Mouse (Mus musculus) neural tube, embryonic 14.5 days (tissue): ENCODE data around the gene Nlgn1. TPM values are rescaled to one million over a fixed set of nuclear protein-coding genes. Genes with fewer than 3 reads are reported as not detected.

ENCODE experiments used
- ATAC-seq: fragments of 200-750 bp; cut with Nextera tagmentation; 2 replicates; pipeline ENCODE4 v1.8.0; 2017; ENCODE audit warnings: low read depth, mild to moderate bottlenecking, moderate TSS enrichment, moderate library complexity
- H3K27ac ChIP-seq: fragments of 300-500 bp; sonication (generic); 2 replicates; pipeline ENCODE4 v1.5.1; 2014; ENCODE audit warnings: low read depth, mild to moderate bottlenecking, control low read depth, low read length, moderate library complexity, mixed read lengths
- H3K27me3 ChIP-seq: fragments of 300-500 bp; sonication (generic); 2 replicates; pipeline ENCODE4 v1.6.1; 2014; ENCODE audit warnings: low read length; ENCODE audit not compliant: control insufficient read depth, insufficient read depth
- H3K36me3 ChIP-seq: fragments of 300-500 bp; sonication (generic); 2 replicates; pipeline ENCODE4 v1.6.1; 2014; ENCODE audit warnings: low read length, mixed read lengths; ENCODE audit not compliant: control insufficient read depth, insufficient read depth
- H3K4me1 ChIP-seq: fragments of 300-500 bp; sonication (generic); 2 replicates; pipeline ENCODE4 v1.6.1; 2014; ENCODE audit warnings: low read length; ENCODE audit not compliant: control insufficient read depth, insufficient read depth
- H3K4me2 ChIP-seq: fragments of 300-500 bp; sonication (generic); 2 replicates; pipeline ENCODE4 v1.6.1; 2014; ENCODE audit warnings: mild to moderate bottlenecking, low read depth, low read length, control low read depth
- H3K4me3 ChIP-seq: fragments of 300-500 bp; sonication (generic); 2 replicates; pipeline ENCODE4 v1.5.1; 2014; ENCODE audit warnings: low read depth, low read length, control low read depth, mixed read lengths
- H3K9ac ChIP-seq: fragments of 300-500 bp; sonication (generic); replicated peaks from 2 replicates; pipeline ENCODE4 v1.6.1; 2014; ENCODE audit warnings: low read depth, mild to moderate bottlenecking, control low read depth, low read length, mixed read lengths
- H3K9me3 ChIP-seq: fragments of 300-500 bp; sonication (generic); 2 replicates; pipeline ENCODE4 v1.6.1; 2016; ENCODE audit warnings: low read length; ENCODE audit not compliant: control insufficient read depth
- WGBS: fragments of 180-500 bp; shearing (Covaris S2); extraction: QIAGEN DNeasy Blood & Tissue Kit; methylation state at CpG from one replicate; pipeline ENCODE4 v1.1.7; 2014; 5-methylcytosine and 5-hydroxymethylcytosine counted together
- polyA plus RNA-seq: library from polyadenylated mRNA; unstranded; fragments of >200 nt; fragmentation: Nextera tagmentation; extraction: Ambion mirVana; gene quantifications from 2 replicates; pipeline ENCODE4 v1.2.1, GENCODE M21; 2014

Nlgn1 gene
- polyA plus RNA-seq, 1 experiment from 2014 or later, result 39.3 TPM

- 78% methylated on average over 4 of the region's 4 CpGs for WGBS
- Histone ChIP-seq H3K9ac (no peak overlapping the region), H3K4me2 (no peak overlapping the region), H3K4me3 (no peak overlapping the region), H3K9me3 (no peaks in the 10 kb centered on the region), H3K27me3 (no peaks in the 10 kb centered on the region), H3K4me1 (no peaks in the 10 kb centered on the region), H3K36me3 (no peaks in the 10 kb centered on the region), H3K27ac (no peak overlapping the region)
- ATAC-seq, result no peak
Observed at GRCm38 (mm10) chr3:26050769-26051168, 281.5 kb downstream of the Nlgn1 start.

GRCm38 (mm10) chr3:26042966-26043365 lies 289.3 kb downstream of the Nlgn1 start:
- Histone ChIP-seq H3K4me2 (no peak overlapping the region), H3K27ac (no peak overlapping the region), H3K36me3 (no peaks in the 10 kb centered on the region), H3K4me3 (no peak overlapping the region), H3K4me1 (no peaks in the 10 kb centered on the region), H3K27me3 (no peaks in the 10 kb centered on the region), H3K9me3 (no peaks in the 10 kb centered on the region), H3K9ac (no peak overlapping the region)
- 73% methylated on average over 2 of the region's 2 CpGs for WGBS
- ATAC-seq, result no peak

GRCm38 (mm10) chr3:26039696-26040095 lies 292.6 kb downstream of the Nlgn1 start:
- no peaks in the 10 kb centered on the region for H3K4me1 ChIP-seq
- 73% methylated on average over 2 of the region's 2 CpGs for WGBS
- H3K27me3 ChIP-seq, result no peaks in the 10 kb centered on the region
- no peak for ATAC-seq
- no peaks in the 10 kb centered on the region for H3K36me3 ChIP-seq
- H3K27ac ChIP-seq, result no peak overlapping the region
- no peak overlapping the region for H3K9ac ChIP-seq
- no peak overlapping the region for H3K4me3 ChIP-seq
- no peaks in the 10 kb centered on the region for H3K9me3 ChIP-seq
- no peak overlapping the region for H3K4me2 ChIP-seq

GRCm38 (mm10) chr3:26026025-26026424 lies 306.2 kb downstream of the Nlgn1 start:
- Histone ChIP-seq H3K27me3 (no peaks in the 10 kb centered on the region), H3K4me1 (no peaks in the 10 kb centered on the region), H3K9me3 (no peaks in the 10 kb centered on the region), H3K4me3 (no peak overlapping the region), H3K27ac (no peak overlapping the region), H3K9ac (no peak overlapping the region), H3K36me3 (no peaks in the 10 kb centered on the region), H3K4me2 (no peak overlapping the region)
- ATAC-seq, result no peak
- 75% methylated on average over 2 of the region's 2 CpGs for WGBS

- Histone ChIP-seq H3K36me3 (no peaks in the 10 kb centered on the region), H3K27ac (no peak overlapping the region), H3K27me3 (no peaks in the 10 kb centered on the region), H3K9me3 (no peaks in the 10 kb centered on the region), H3K9ac (no peak overlapping the region), H3K4me3 (no peak overlapping the region), H3K4me2 (no peak overlapping the region), H3K4me1 (no peaks in the 10 kb centered on the region)
- 76% methylated on average over 5 of the region's 5 CpGs for WGBS
- no peak for ATAC-seq
Observed at GRCm38 (mm10) chr3:26023217-26023616, 309.0 kb downstream of the Nlgn1 start.

- Histone ChIP-seq H3K4me1 (no peaks in the 10 kb centered on the region), H3K9me3 (no peaks in the 10 kb centered on the region), H3K27me3 (no peaks in the 10 kb centered on the region), H3K4me3 (no peak overlapping the region), H3K4me2 (no peak overlapping the region), H3K9ac (no peak overlapping the region), H3K36me3 (no peaks in the 10 kb centered on the region), H3K27ac (no peak overlapping the region)
- ATAC-seq, result no peak
- 48% methylated on average over 6 of the region's 6 CpGs for WGBS
Observed at GRCm38 (mm10) chr3:26021632-26022184, 310.6 kb downstream of the Nlgn1 start.

GRCm38 (mm10) chr3:26011310-26012078 lies 320.8 kb downstream of the Nlgn1 start:
- Histone ChIP-seq H3K4me1 (0 out of 2 replicates have a peak, but pooled peaks cover 2% of the 10 kb centered on the region), H3K4me3 (no peak overlapping the region), H3K27ac (no peak overlapping the region), H3K9ac (no peak overlapping the region), H3K27me3 (no peaks in the 10 kb centered on the region), H3K4me2 (no peak overlapping the region), H3K9me3 (no peaks in the 10 kb centered on the region), H3K36me3 (no peaks in the 10 kb centered on the region)
- WGBS, result 50% methylated on average over 4 of the region's 4 CpGs
- no peak for ATAC-seq

DNA sequence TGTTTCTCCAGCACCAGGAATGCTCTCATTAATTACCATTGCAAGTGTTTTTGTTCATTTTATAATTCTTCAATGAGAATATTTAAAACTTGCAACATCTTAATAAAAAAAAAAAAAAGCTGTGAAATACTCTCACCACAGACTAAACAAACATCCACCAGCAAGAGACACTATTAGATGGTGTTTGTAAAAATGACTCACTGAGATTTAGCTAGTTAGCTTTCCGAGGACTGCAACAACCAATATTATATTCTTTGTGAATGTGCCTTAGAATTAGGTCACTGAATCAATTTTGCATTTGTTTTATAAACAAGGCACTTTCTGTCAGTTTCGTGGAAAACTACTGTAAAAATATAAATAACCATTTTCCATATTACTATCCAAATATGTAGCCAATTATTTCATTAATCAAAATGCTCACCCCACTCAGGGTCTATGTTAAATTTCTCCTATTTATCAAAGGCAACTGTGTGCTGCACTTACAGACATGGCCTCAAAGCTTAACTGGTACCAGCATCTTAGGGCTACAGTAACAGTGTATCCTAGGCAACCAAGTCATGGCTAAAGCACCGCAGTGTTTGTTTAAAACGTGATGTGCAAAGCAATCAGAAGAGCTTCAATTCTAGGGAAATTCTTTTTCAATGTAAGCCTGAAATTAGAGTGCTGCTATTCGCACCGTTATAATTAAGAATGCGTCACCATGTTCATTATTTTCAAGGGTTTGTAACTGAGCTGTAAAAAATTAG lies 329.2 kb downstream of the Nlgn1 start:
- Histone ChIP-seq H3K9me3 (no peaks in the 10 kb centered on the region), H3K27ac (no peak overlapping the region), H3K36me3 (no peaks in the 10 kb centered on the region), H3K4me3 (no peak overlapping the region), H3K4me2 (no peak overlapping the region), H3K27me3 (no peaks in the 10 kb centered on the region), H3K9ac (no peak overlapping the region), H3K4me1 (no peaks in the 10 kb centered on the region)
- peak; percentile 90; the same call in 1 of the 2 replicates for ATAC-seq
- 40% methylated on average over 7 of the region's 7 CpGs for WGBS

DNA sequence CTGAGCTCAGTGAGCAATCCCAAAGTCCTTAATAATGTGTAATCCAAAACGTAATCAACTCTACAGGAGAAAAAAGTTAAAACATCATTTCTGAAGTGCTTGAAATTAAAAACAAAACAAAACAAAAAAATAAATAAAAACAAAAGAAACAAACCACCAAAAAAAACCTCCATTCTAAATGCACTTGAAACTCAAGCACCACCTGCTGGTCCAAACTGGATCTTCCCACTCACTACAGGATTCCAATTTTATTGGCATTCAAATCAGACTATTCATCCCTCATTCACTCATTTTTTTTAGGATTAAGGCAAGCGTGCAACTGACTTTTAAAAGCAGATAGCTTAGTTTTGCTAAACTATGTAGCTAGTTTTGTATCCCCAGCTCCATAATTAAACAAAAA lies 329.9 kb downstream of the Nlgn1 start:
- WGBS, result 20% methylated on average over 2 of the region's 2 CpGs
- H3K27ac ChIP-seq, result no peak overlapping the region

More for the DNA sequence above, 329.9 kb downstream of the Nlgn1 start:
- H3K36me3 ChIP-seq, result no peaks in the 10 kb centered on the region
- ATAC-seq, result no peak
- no peaks in the 10 kb centered on the region for H3K4me1 ChIP-seq
- H3K9ac ChIP-seq, result no peak overlapping the region
- no peaks in the 10 kb centered on the region for H3K9me3 ChIP-seq
- H3K4me3 ChIP-seq, result no peak overlapping the region
- no peak overlapping the region for H3K4me2 ChIP-seq
- H3K27me3 ChIP-seq, result no peaks in the 10 kb centered on the region
